Mouse (Mus musculus) cerebellum, adult 18-20 months (tissue): Measurements from ENCODE around the gene Gbf1.

Experiments used
- DNase-seq, 2 experiments: peaks; one replicate each; pipeline ENCODE4 v3.0.0; 2021

Gene Gbf1

GRCm38 (mm10) chr19:46304216-46304841 lies 152.0 kb downstream of the Gbf1 start, which contains the start of gene Nfkb2:
Gene Nfkb2 (plus strand): TSS chr19:46304320.
- DNase-seq, result peak; percentile 81 to 87

- peak; percentile 12 to 30 for DNase-seq
These were observed 152.6 kb downstream of the Gbf1 start for GRCm38 (mm10) chr19:46304908-46305333.

- DNase-seq, result peak in 1 of 2 experiments; percentile 51
These were observed 153.3 kb downstream of the Gbf1 start for GRCm38 (mm10) chr19:46305432-46306267.

GRCm38 (mm10) chr19:46306268-46306610 lies 153.9 kb downstream of the Gbf1 start:
- no peak for DNase-seq

- peak in 1 of 2 experiments; percentile 15 for DNase-seq
These were observed 154.5 kb downstream of the Gbf1 start for GRCm38 (mm10) chr19:46306751-46307289.

GRCm38 (mm10) chr19:46307781-46308180 lies 155.5 kb downstream of the Gbf1 start:
- DNase-seq, result peak; percentile 9 to 10

- DNase-seq, result peak in 1 of 2 experiments; percentile 6
These were observed 156.0 kb downstream of the Gbf1 start for GRCm38 (mm10) chr19:46308303-46308702.

GRCm38 (mm10) chr19:46308706-46309435 lies 156.6 kb downstream of the Gbf1 start:
- peak; percentile 90 to 95 for DNase-seq

- peak; percentile 25 to 35 for DNase-seq
These were observed 157.5 kb downstream of the Gbf1 start for GRCm38 (mm10) chr19:46309651-46310305.

- peak in 1 of 2 experiments; percentile 13 for DNase-seq
These were observed 158.1 kb downstream of the Gbf1 start for GRCm38 (mm10) chr19:46310312-46310865.

GRCm38 (mm10) chr19:46311341-46311740 lies 159.0 kb downstream of the Gbf1 start:
- peak; percentile 8 for DNase-seq

- DNase-seq, result peak in 1 of 2 experiments; percentile 14
These were observed 160.3 kb downstream of the Gbf1 start for GRCm38 (mm10) chr19:46312566-46312965.

GRCm38 (mm10) chr19:46313116-46313515 lies 160.8 kb downstream of the Gbf1 start:
- DNase-seq, result peak in 1 of 2 experiments; percentile 7

- DNase-seq, result peak in 1 of 2 experiments; percentile 6
These were observed 161.3 kb downstream of the Gbf1 start for GRCm38 (mm10) chr19:46313591-46313990.

- peak; percentile 26 to 32 for DNase-seq
These were observed 161.9 kb downstream of the Gbf1 start for GRCm38 (mm10) chr19:46314151-46314601.

- peak in 1 of 2 experiments; percentile 14 for DNase-seq
These were observed 162.8 kb downstream of the Gbf1 start for GRCm38 (mm10) chr19:46314872-46315742.

- peak; percentile 2 to 11 for DNase-seq
These were observed 163.7 kb downstream of the Gbf1 start for GRCm38 (mm10) chr19:46315752-46316610.

- peak; percentile 34 to 37 for DNase-seq
These were observed 164.7 kb downstream of the Gbf1 start for GRCm38 (mm10) chr19:46316846-46317545.

- DNase-seq, result peak in 1 of 2 experiments; percentile 45
These were observed 165.2 kb downstream of the Gbf1 start for GRCm38 (mm10) chr19:46317546-46317885.
